Mouse (Mus musculus) bone marrow macrophage, adult 2 months (primary cell): Measurements from ENCODE around the gene Btbd9.

Experiments used
- CTCF ChIP-seq: IDR thresholded peaks from 2 replicates; pipeline ENCODE4 v1.5.1; 2012; ENCODE audit warnings: low read depth, mild to moderate bottlenecking, low read length, moderate library complexity
- POLR2A ChIP-seq: IDR thresholded peaks from 2 replicates; pipeline ENCODE4 v1.6.1; 2012; ENCODE audit warnings: mild to moderate bottlenecking, low read depth, low read length, borderline replicate concordance

GRCm38 (mm10) chr17:30507636-30508576 is 68.4 kb downstream of the Btbd9 start:
- TF ChIP-seq POLR2A (no peak), CTCF (no peak)
